Mouse (Mus musculus) embryonic facial prominence, embryonic 15.5 days (tissue): Measurements from ENCODE around the gene Bcl2l14. TPM values are rescaled to one million over a fixed set of nuclear protein-coding genes. Genes with fewer than 3 reads are reported as not detected.

Experiments
- ATAC-seq: fragments of 200-750 bp; cut with Nextera tagmentation; 2 replicates; pipeline ENCODE4 v1.8.0; 2017; ENCODE audit warnings: low read depth, moderate TSS enrichment; ENCODE audit not compliant: insufficient number of reproducible peaks, low FRiP score, low TSS enrichment
- H3K27ac ChIP-seq: fragments of 300-500 bp; sonication (generic); replicated peaks from 2 replicates; pipeline ENCODE4 v1.5.1; 2015; ENCODE audit warnings: mild to moderate bottlenecking, inconsistent platforms
- H3K27me3 ChIP-seq: fragments of 300-500 bp; sonication (generic); 2 replicates; pipeline ENCODE4 v1.6.1; 2015; ENCODE audit warnings: inconsistent platforms
- H3K36me3 ChIP-seq: fragments of 300-500 bp; sonication (generic); 2 replicates; pipeline ENCODE4 v1.6.1; 2015; ENCODE audit warnings: mild to moderate bottlenecking, inconsistent platforms
- H3K4me1 ChIP-seq: fragments of 300-500 bp; sonication (generic); 2 replicates; pipeline ENCODE4 v1.6.1; 2015; ENCODE audit warnings: inconsistent platforms
- H3K4me2 ChIP-seq: fragments of 300-500 bp; sonication (generic); replicated peaks from 2 replicates; pipeline ENCODE4 v1.6.1; 2015; ENCODE audit warnings: mild to moderate bottlenecking, inconsistent platforms
- H3K4me3 ChIP-seq: fragments of 300-500 bp; sonication (generic); replicated peaks from 2 replicates; pipeline ENCODE4 v1.5.1; 2015; ENCODE audit warnings: mild to moderate bottlenecking, inconsistent platforms
- H3K9ac ChIP-seq: fragments of 300-500 bp; sonication (generic); 2 replicates; pipeline ENCODE4 v1.6.1; 2015; ENCODE audit warnings: inconsistent platforms
- H3K9me3 ChIP-seq: fragments of 300-500 bp; sonication (generic); replicated peaks from 2 replicates; pipeline ENCODE4 v1.6.1; 2016; ENCODE audit warnings: inconsistent platforms
- WGBS: fragments of 180-500 bp; shearing (Covaris S2); methylation state at CpG from one replicate; pipeline ENCODE4 v1.1.7; 2015; 5-methylcytosine and 5-hydroxymethylcytosine counted together
- polyA plus RNA-seq: library from polyadenylated mRNA; unstranded; fragments of >200 nt; fragmentation: Nextera tagmentation; extraction: Ambion mirVana; gene quantifications from 2 replicates; pipeline ENCODE4 v1.2.1, GENCODE M21; 2015

Bcl2l14 gene
- polyA plus RNA-seq, 1 experiment from 2014 or later = 2.4 TPM

GRCm38 (mm10) chr6:134377201-134377600 lies 18.9 kb upstream of the Bcl2l14 start:
- Histone ChIP-seq H3K9me3 (no peaks in the 10 kb centered on the region), H3K4me1 (no peaks in the 10 kb centered on the region), H3K4me3 (no peak overlapping the region), H3K27me3 (no peaks in the 10 kb centered on the region), H3K4me2 (no peak overlapping the region), H3K27ac (no peak overlapping the region), H3K9ac (no peak overlapping the region), H3K36me3 (no peaks in the 10 kb centered on the region)
- 61% methylated on average over 5 of the region's 5 CpGs for WGBS
- no peak; the same call in 1 of the 2 replicates for ATAC-seq

DNA sequence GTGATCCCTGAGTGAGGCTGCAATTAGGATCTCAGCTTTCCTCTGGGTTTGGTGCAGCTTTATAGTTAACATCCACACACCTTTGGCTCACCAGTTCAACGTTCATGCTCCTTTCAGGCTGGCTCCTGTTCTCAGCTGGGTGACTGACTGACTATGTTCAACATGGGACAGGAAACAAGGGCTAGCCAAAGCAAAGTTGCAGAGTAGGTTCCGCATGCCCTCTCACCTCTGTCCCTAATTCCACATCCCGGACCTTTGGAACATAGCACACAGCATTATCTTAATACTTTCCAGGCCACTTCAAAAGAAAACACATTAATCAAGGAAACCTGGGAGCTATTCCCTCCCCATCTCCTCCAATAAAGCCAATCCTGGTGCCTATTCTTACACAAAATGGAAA lies 18.3 kb upstream of the Bcl2l14 start:
- no peak overlapping the region for H3K4me3 ChIP-seq
- no peak for ATAC-seq
- no peaks in the 10 kb centered on the region for H3K9me3 ChIP-seq
- H3K9ac ChIP-seq = no peak overlapping the region
- H3K36me3 ChIP-seq = no peaks in the 10 kb centered on the region
- no peak overlapping the region for H3K4me2 ChIP-seq
- WGBS = 43% methylated on average over 3 of the region's 3 CpGs
- H3K27me3 ChIP-seq = no peaks in the 10 kb centered on the region
- no peak overlapping the region for H3K27ac ChIP-seq
- H3K4me1 ChIP-seq = no peaks in the 10 kb centered on the region

- no peak for ATAC-seq
- Histone ChIP-seq H3K4me2 (no peak overlapping the region), H3K9ac (no peak overlapping the region), H3K9me3 (no peaks in the 10 kb centered on the region), H3K36me3 (no peaks in the 10 kb centered on the region), H3K27ac (no peak overlapping the region), H3K27me3 (no peaks in the 10 kb centered on the region), H3K4me1 (no peaks in the 10 kb centered on the region), H3K4me3 (no peak overlapping the region)
- WGBS = 88% methylated on average over 6 of the region's 6 CpGs
Observed at GRCm38 (mm10) chr6:134381462-134381861, 14.7 kb upstream of the Bcl2l14 start.

DNA sequence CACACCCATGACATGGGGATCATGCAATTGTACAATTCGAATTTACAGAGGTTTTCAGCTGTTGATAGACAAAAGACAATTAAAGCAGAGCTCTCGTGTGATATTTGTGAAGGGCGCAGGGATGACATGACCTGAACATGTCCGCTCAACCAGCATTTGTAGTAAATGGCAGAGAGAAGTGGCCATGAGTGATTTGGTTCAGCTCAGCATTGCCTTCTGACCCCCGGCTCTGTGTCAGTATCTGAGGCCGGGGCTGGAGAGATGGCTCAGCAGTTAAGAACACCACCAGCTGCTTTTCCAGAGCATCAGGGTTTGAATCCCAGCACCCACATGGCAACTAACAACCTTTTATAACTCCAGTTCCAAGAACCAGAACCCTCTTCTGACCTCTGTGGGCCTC lies 10.2 kb upstream of the Bcl2l14 start:
- Histone ChIP-seq H3K36me3 (no peaks in the 10 kb centered on the region), H3K4me1 (no peaks in the 10 kb centered on the region), H3K9me3 (no peaks in the 10 kb centered on the region), H3K4me2 (no peak overlapping the region), H3K4me3 (no peak overlapping the region), H3K27ac (no peak overlapping the region), H3K27me3 (no peaks in the 10 kb centered on the region), H3K9ac (no peak overlapping the region)
- 82% methylated on average over 6 of the region's 6 CpGs for WGBS
- no peak for ATAC-seq

DNA sequence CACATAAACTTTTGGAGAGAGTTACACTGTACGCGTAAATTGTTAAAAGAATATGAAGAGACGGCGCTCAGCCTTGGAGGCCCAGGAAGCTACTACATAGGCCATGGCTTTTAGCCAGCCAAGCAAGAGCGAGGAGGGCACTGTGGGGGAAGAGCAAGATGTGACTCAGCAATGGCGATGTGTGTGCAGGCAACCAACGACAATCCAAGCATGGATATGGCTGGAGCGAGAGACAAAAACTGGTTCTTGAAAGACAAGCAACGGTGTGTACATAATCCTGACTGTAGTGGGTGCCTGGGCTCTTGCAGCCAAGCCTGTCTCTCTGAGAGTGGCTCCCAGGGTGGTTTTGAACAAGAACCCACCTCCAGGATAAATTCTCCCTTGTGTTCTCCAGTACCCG lies 8.7 kb upstream of the Bcl2l14 start:
- WGBS = 86% methylated on average over 10 of the region's 10 CpGs
- Histone ChIP-seq H3K4me1 (no peaks in the 10 kb centered on the region), H3K4me3 (no peak overlapping the region), H3K27ac (no peak overlapping the region), H3K36me3 (no peaks in the 10 kb centered on the region), H3K9ac (no peak overlapping the region), H3K9me3 (no peaks in the 10 kb centered on the region), H3K27me3 (no peaks in the 10 kb centered on the region), H3K4me2 (no peak overlapping the region)
- no peak for ATAC-seq

GRCm38 (mm10) chr6:134388424-134389110 lies 7.6 kb upstream of the Bcl2l14 start:
- no peak for ATAC-seq
- Histone ChIP-seq H3K9ac (no peak overlapping the region), H3K27me3 (no peaks in the 10 kb centered on the region), H3K4me3 (no peak overlapping the region), H3K9me3 (no peaks in the 10 kb centered on the region), H3K4me1 (no peaks in the 10 kb centered on the region), H3K27ac (no peak overlapping the region), H3K4me2 (no peak overlapping the region), H3K36me3 (no peaks in the 10 kb centered on the region)
- 73% methylated on average over 24 of the region's 24 CpGs for WGBS

DNA sequence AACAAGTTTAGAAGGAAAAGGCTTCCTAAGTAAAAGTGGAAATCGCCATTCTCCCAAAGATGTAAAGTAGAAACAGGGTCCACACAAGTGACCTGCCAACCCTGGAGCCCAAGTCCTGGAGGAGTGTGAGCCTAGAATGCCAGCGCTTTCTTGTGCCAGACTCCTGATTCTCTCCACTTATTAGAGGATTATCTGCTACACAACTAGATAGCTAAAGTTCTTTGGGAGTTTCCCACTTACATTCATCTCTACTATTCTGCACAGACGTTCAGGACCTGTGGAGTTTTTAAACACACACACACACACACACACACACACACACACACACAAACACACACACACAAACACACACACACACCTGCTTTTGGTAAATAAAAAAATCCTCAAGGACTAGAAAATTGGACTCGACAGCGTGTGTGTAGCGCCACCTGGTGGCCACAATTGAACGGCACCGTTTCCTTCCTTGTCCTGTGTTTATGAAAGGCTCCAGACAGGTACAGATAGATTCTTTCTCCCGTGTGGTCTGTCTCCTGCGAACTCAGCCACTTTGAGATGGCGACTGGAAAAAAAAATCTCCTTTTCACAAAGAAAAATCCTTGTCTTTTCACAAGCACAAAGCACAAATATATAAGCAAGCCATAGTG lies 6.7 kb upstream of the Bcl2l14 start:
- Histone ChIP-seq H3K9ac (no peak overlapping the region), H3K36me3 (no peaks in the 10 kb centered on the region), H3K4me2 (no peak overlapping the region), H3K27me3 (no peaks in the 10 kb centered on the region), H3K27ac (no peak overlapping the region), H3K4me3 (no peak overlapping the region), H3K9me3 (no peaks in the 10 kb centered on the region), H3K4me1 (no peaks in the 10 kb centered on the region)
- ATAC-seq = no peak
- WGBS = 19% methylated on average over 11 of the region's 11 CpGs

GRCm38 (mm10) chr6:134389917-134390316 lies 6.2 kb upstream of the Bcl2l14 start:
- H3K27ac ChIP-seq = no peak overlapping the region
- no peak overlapping the region for H3K4me3 ChIP-seq
- H3K36me3 ChIP-seq = no peaks in the 10 kb centered on the region
- H3K9ac ChIP-seq = no peak overlapping the region
- 61% methylated on average over 8 of the region's 8 CpGs for WGBS
- H3K27me3 ChIP-seq = no peaks in the 10 kb centered on the region
- ATAC-seq = no peak
- H3K9me3 ChIP-seq = no peaks in the 10 kb centered on the region
- H3K4me1 ChIP-seq = no peaks in the 10 kb centered on the region
- H3K4me2 ChIP-seq = no peak overlapping the region

- WGBS = 75% methylated on average over 2 of the region's 2 CpGs
- H3K4me3 ChIP-seq = no peak overlapping the region
- no peaks in the 10 kb centered on the region for H3K27me3 ChIP-seq
- H3K9ac ChIP-seq = no peak overlapping the region
- ATAC-seq = no peak
- no peak overlapping the region for H3K27ac ChIP-seq
- no peaks in the 10 kb centered on the region for H3K4me1 ChIP-seq
- no peak overlapping the region for H3K4me2 ChIP-seq
- H3K36me3 ChIP-seq = no peaks in the 10 kb centered on the region
- H3K9me3 ChIP-seq = no peaks in the 10 kb centered on the region
Observed at GRCm38 (mm10) chr6:134390837-134391236, 5.3 kb upstream of the Bcl2l14 start.

- no peak for ATAC-seq
- Histone ChIP-seq H3K9me3 (no peaks in the 10 kb centered on the region), H3K9ac (no peak overlapping the region), H3K4me3 (no peak overlapping the region), H3K36me3 (no peaks in the 10 kb centered on the region), H3K4me1 (0 out of 2 replicates have a peak, but pooled peaks cover 7% of the 10 kb centered on the region), H3K4me2 (0 out of 2 replicates have a peak overlapping the region, but pooled peaks have one; percentile 15), H3K27me3 (no peaks in the 10 kb centered on the region), H3K27ac (peak overlapping the region; percentile 63; the same call in 1 of the 2 replicates)
- WGBS = 32% methylated on average over 16 of the region's 16 CpGs
Observed at GRCm38 (mm10) chr6:134402914-134403683, 7.0 kb downstream of the Bcl2l14 start.

- no peak overlapping the region for H3K4me2 ChIP-seq
- no peak overlapping the region for H3K4me3 ChIP-seq
- H3K36me3 ChIP-seq = no peaks in the 10 kb centered on the region
- H3K4me1 ChIP-seq = 0 out of 2 replicates have a peak, but pooled peaks cover 7% of the 10 kb centered on the region
- 67% methylated on average over 9 of the region's 9 CpGs for WGBS
- H3K27ac ChIP-seq = peak overlapping the region; percentile 63; the same call in 1 of the 2 replicates
- no peak overlapping the region for H3K9ac ChIP-seq
- no peak for ATAC-seq
- H3K9me3 ChIP-seq = no peaks in the 10 kb centered on the region
- H3K27me3 ChIP-seq = no peaks in the 10 kb centered on the region
Observed at GRCm38 (mm10) chr6:134403684-134404070, 7.6 kb downstream of the Bcl2l14 start.
